Mouse (Mus musculus) lung, postnatal 4 days (tissue): ENCODE measurements around the gene Reep6.

Experiments used
- DNase-seq, 2 experiments: peaks; one replicate each; pipeline ENCODE4 v3.0.0; 2021

Gene Reep6

GRCm38 (mm10) chr10:80356001-80356682, 26.4 kb downstream of the Reep6 start, which contains the start of gene Plk5:
Plk5 (plus strand) TSS chr10:80356459.
- DNase-seq: no peak

- DNase-seq: no peak
These were observed 27.0 kb downstream of the Reep6 start for GRCm38 (mm10) chr10:80356737-80357136.

GRCm38 (mm10) chr10:80357336-80357735, 27.6 kb downstream of the Reep6 start:
- no peak for DNase-seq

GRCm38 (mm10) chr10:80357994-80358639, 28.4 kb downstream of the Reep6 start:
- DNase-seq: peak; percentile 43 to 61

GRCm38 (mm10) chr10:80363734-80364133, 34.0 kb downstream of the Reep6 start:
- no peak for DNase-seq

- DNase-seq: no peak
These were observed 36.0 kb downstream of the Reep6 start for GRCm38 (mm10) chr10:80365736-80366135.

GRCm38 (mm10) chr10:80367954-80368353, 38.2 kb downstream of the Reep6 start:
- DNase-seq: no peak

- no peak for DNase-seq
These were observed 38.6 kb downstream of the Reep6 start for GRCm38 (mm10) chr10:80368392-80368791.

GRCm38 (mm10) chr10:80369995-80370747, 40.4 kb downstream of the Reep6 start:
- DNase-seq: no peak

GRCm38 (mm10) chr10:80371411-80371966, 41.7 kb downstream of the Reep6 start:
- DNase-seq: peak; percentile 66 to 75

- no peak for DNase-seq
These were observed 42.2 kb downstream of the Reep6 start for GRCm38 (mm10) chr10:80371983-80372382.

- no peak for DNase-seq
These were observed 43.0 kb downstream of the Reep6 start for GRCm38 (mm10) chr10:80372706-80373105.

GRCm38 (mm10) chr10:80374063-80374462, 44.3 kb downstream of the Reep6 start:
- peak; percentile 72 to 87 for DNase-seq

GRCm38 (mm10) chr10:80376160-80376559, 46.4 kb downstream of the Reep6 start:
- DNase-seq: peak; percentile 92 to 95

GRCm38 (mm10) chr10:80377716-80378115, 48.0 kb downstream of the Reep6 start:
- DNase-seq: peak in 1 of 2 experiments; percentile 49

GRCm38 (mm10) chr10:80382641-80383365, 53.0 kb downstream of the Reep6 start:
- no peak for DNase-seq

- DNase-seq: peak in 1 of 2 experiments; percentile 33
These were observed 53.7 kb downstream of the Reep6 start for GRCm38 (mm10) chr10:80383431-80383830.

GRCm38 (mm10) chr10:80384115-80384639, 54.4 kb downstream of the Reep6 start:
- peak in 1 of 2 experiments; percentile 38 for DNase-seq

- DNase-seq: no peak
These were observed 55.0 kb downstream of the Reep6 start for GRCm38 (mm10) chr10:80384709-80385108.

GRCm38 (mm10) chr10:80385310-80385709, 55.6 kb downstream of the Reep6 start:
- DNase-seq: peak in 1 of 2 experiments; percentile 31
